ENCODE assay signal across 9 mouse cellular contexts in genomic region chr2:160621661-160622211, GRCm38 (mm10). TPM values are rescaled to one million over a fixed set of nuclear protein-coding genes. Genes with fewer than 3 reads are reported as not detected.
DNase-seq lines count a peak whose midpoint lies in the region; ATAC-seq lines count a peak whose summit lies in the region.
"Had no signal": no experiment of that assay in that cellular context is flagged by ENCODE, and none has a peak within 500 bp of the region (broad histone marks: within the 10 kb centered on the region; RNA-seq: fewer than 3 reads in every experiment).

No protein-coding gene starts in this region.

- no peak overlapping the region for H3K9ac ChIP-seq in forebrain, embryonic 12.5 days
- no peak overlapping the region for H3K9ac ChIP-seq in forebrain, embryonic 11.5 days (ENCODE audit: low read length)
- H3K9ac ChIP-seq in intestine, embryonic 16.5 days (ENCODE audit: low read depth, low read length) = peak overlapping the region; percentile 31; the same call in 1 of the 2 replicates
- H3K9ac ChIP-seq: embryonic facial prominence, embryonic 12.5 days had no signal

- DNase-seq in forebrain, embryonic 11.5 days (ENCODE audit: low spot score) = no peak
- DNase-seq in cerebellum, adult 11-12 months = peak; percentile 80
- peak; percentile 73 to 77 for DNase-seq in gastrocnemius, adult 8-10 months (ENCODE audit: low spot score in 2 of 2)
- peak; percentile 80 to 83 for DNase-seq in left cerebral cortex, postnatal 14 days (ENCODE audit: low spot score in 2 of 2)
- DNase-seq in ovary, postnatal 14 days (ENCODE audit: low spot score) = peak; percentile 79
- no peak for DNase-seq in thymus, postnatal 36 days

- H3K4me3 ChIP-seq in forebrain, embryonic 12.5 days (replicated peaks) = no peak overlapping the region
- H3K4me3 ChIP-seq in forebrain, embryonic 11.5 days (ENCODE audit: low read depth, low read length) = no peak overlapping the region
- no peak overlapping the region for H3K4me3 ChIP-seq in intestine, embryonic 16.5 days (ENCODE audit: low read length)
- H3K4me3 ChIP-seq: embryonic facial prominence, embryonic 12.5 days had no signal

- H3K27ac ChIP-seq in forebrain, embryonic 12.5 days = peak overlapping the region; percentile 25; the same call in 1 of the 2 replicates
- no peak overlapping the region for H3K27ac ChIP-seq in forebrain, embryonic 11.5 days (ENCODE audit: low read depth, low read length)
- H3K27ac ChIP-seq in intestine, embryonic 16.5 days (ENCODE audit: low read length) = peak overlapping the region; percentile 80

- no peaks in the 10 kb centered on the region for H3K27me3 ChIP-seq in forebrain, embryonic 12.5 days
- no peaks in the 10 kb centered on the region for H3K27me3 ChIP-seq in forebrain, embryonic 11.5 days (ENCODE audit: control insufficient read depth, insufficient read depth, low read length)
- no peaks in the 10 kb centered on the region for H3K27me3 ChIP-seq in intestine, embryonic 16.5 days (replicated peaks; ENCODE audit: control insufficient read depth, insufficient read depth, low read length)
- H3K27me3 ChIP-seq: embryonic facial prominence, embryonic 12.5 days had no signal

- no peak for ATAC-seq in forebrain, embryonic 12.5 days (ENCODE audit: low FRiP score)
- no peak for ATAC-seq in forebrain, embryonic 11.5 days (replicated peaks; ENCODE audit: low FRiP score)
- peak; percentile 75 for ATAC-seq in intestine, embryonic 16.5 days

- 63% methylated on average over 5 of the region's 5 CpGs for WGBS in forebrain, embryonic 12.5 days
- WGBS in forebrain, embryonic 11.5 days = 85% methylated on average over 5 of the region's 5 CpGs
- 21% methylated on average over 5 of the region's 5 CpGs for WGBS in intestine, embryonic 16.5 days

- H3K4me1 ChIP-seq in forebrain, embryonic 12.5 days = peaks cover 15% of the 10 kb centered on the region; the same call in 1 of the 2 replicates
- no peaks in the 10 kb centered on the region for H3K4me1 ChIP-seq in forebrain, embryonic 11.5 days (replicated peaks; ENCODE audit: control insufficient read depth, insufficient read depth, low read length)
- peaks cover 29% of the 10 kb centered on the region for H3K4me1 ChIP-seq in intestine, embryonic 16.5 days (ENCODE audit: control insufficient read depth, insufficient read depth, low read length)

- H3K4me2 ChIP-seq in forebrain, embryonic 12.5 days = no peak overlapping the region
- no peak overlapping the region for H3K4me2 ChIP-seq in forebrain, embryonic 11.5 days (ENCODE audit: low read depth, low read length, severe bottlenecking)
- H3K4me2 ChIP-seq in intestine, embryonic 16.5 days (ENCODE audit: low read depth, low read length) = 0 out of 2 replicates have a peak overlapping the region, but pooled peaks have one; percentile 2
- H3K4me2 ChIP-seq: embryonic facial prominence, embryonic 12.5 days had no signal

- intact Hi-C loops in left cerebral cortex, postnatal 14 days (cut with DNase I) = no loop called here

- no peaks in the 10 kb centered on the region for H3K9me3 ChIP-seq in forebrain, embryonic 12.5 days
- no peaks in the 10 kb centered on the region for H3K9me3 ChIP-seq in forebrain, embryonic 11.5 days (ENCODE audit: control insufficient read depth, low read length)
- H3K9me3 ChIP-seq in intestine, embryonic 16.5 days (ENCODE audit: control insufficient read depth, low read length) = no peaks in the 10 kb centered on the region
- H3K9me3 ChIP-seq: embryonic facial prominence, embryonic 12.5 days had no signal

- no peaks in the 10 kb centered on the region for H3K36me3 ChIP-seq in forebrain, embryonic 12.5 days (replicated peaks)
- H3K36me3 ChIP-seq in forebrain, embryonic 11.5 days (ENCODE audit: control insufficient read depth, insufficient read depth, low read length) = no peaks in the 10 kb centered on the region
- no peaks in the 10 kb centered on the region for H3K36me3 ChIP-seq in intestine, embryonic 16.5 days (ENCODE audit: control insufficient read depth, insufficient read depth, low read length)
- H3K36me3 ChIP-seq: embryonic facial prominence, embryonic 12.5 days had no signal

RNA-seq across cellular contexts. Expression of gene Top1, which starts 24.0 kb away (rescaled TPM):
- polyA plus RNA-seq in forebrain, embryonic 12.5 days (2016; fragmentation: Nextera tagmentation; extraction: Ambion mirVana) = 146 and 148 TPM in 2 replicates
- polyA plus RNA-seq in forebrain, embryonic 11.5 days (2014; fragmentation: Nextera tagmentation; extraction: Ambion mirVana) = 118 and 140 TPM in 2 replicates
- 10 to 100 TPM; 34.2 to 39.3 (median 36.7) TPM for total RNA-seq in gastrocnemius, adult 8-10 months (2022)
- polyA plus RNA-seq in intestine, embryonic 16.5 days (2015; fragmentation: Nextera tagmentation; extraction: Ambion mirVana) = 47.4 and 53.4 TPM in 2 replicates
- 10 to 100 TPM; 80.7 to 86.8 TPM for total RNA-seq in left cerebral cortex, postnatal 14 days (2021)

Comparison
In these comparisons a context has a peak if more than half of its experiments do, and no peak if none do; other contexts are left out.
1. DNase-seq: peak in cerebellum, adult 11-12 months (single experiment), gastrocnemius, adult 8-10 months (2 of 2), left cerebral cortex, postnatal 14 days (2 of 2) and ovary, postnatal 14 days (single experiment); none in forebrain, embryonic 11.5 days (single experiment) and thymus, postnatal 36 days (0 of 2).